Mouse (Mus musculus) T-helper 1 cell (primary cell): Measurements from ENCODE around the gene Rab36.

Source experiments
- in situ Hi-C: fragments of 300-600 bp; cut with MboI, MseI; formaldehyde crosslinking; loops from one replicate; pipeline ENCODE4 v1.15.1; 2025; ENCODE audit warnings: high pct_unique_total_duplicates

Rab36 gene

DNA sequence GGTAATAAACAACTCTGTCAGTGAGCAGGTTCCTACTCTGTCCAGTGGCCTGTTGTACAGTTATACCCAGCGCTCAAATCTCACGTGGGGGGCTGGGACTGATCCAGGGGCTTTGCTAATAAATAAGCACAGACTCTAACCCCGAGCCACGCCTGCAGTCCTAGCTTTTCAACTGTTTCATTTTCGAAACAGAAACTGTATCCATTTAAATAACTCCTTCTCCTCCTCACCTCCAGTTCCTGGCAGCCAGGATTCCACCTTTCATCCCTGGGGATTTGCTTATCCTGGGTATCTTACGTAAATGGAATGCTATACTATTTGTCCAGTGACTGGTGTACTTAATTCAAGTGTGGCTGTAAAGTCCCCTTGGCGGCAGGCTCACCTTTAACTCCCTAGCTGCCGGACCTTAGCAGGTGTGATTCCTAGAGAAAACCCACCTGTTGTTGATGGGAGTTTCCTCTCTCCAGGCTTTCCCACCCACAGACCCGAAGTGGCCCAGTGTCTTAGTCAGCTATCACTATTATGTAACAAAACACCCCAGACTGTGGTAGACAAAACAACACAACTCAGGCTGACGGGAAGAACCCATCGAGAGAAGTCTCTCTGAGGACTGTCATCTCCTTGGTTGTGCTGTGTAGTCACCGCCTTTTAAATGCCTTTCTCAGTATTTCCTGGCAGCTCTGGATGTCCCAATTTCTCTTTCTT lies 31.9 kb downstream of the Rab36 start:
- in situ Hi-C loops = no loop called here

DNA sequence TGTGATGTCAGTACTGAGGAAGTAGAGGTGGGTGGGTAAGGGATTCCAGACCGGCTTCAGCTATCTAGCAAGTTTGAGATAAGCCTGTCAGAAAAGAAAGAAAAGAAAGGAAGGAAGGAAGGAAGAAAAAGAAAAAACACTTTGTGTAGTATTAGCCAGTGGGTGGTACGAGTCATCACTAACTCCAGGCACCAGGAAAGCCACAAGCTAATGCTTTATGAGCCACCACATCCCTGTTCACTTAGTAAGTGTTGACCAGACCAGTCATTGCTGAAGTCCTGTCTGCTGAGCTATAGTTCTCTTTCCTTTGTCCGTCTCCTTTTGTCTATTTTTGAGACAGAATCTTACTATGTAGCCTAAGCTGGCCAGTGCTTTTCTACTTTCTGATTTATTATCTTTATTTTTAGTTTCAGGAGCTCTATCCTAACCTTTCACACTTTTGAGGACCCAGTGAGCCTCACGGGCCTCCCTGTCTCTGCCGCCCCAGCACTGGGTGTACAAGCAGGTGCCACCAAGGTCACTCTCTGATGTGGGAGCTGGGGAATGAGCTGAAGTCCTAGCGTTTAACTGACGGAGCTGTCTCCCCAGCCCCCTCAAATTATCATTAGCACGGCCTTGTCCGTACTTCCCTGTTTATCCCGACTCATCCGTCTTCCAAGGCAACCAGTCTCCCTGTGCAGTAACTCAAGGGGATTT lies 33.6 kb downstream of the Rab36 start:
- in situ Hi-C loops = no loop called here

DNA sequence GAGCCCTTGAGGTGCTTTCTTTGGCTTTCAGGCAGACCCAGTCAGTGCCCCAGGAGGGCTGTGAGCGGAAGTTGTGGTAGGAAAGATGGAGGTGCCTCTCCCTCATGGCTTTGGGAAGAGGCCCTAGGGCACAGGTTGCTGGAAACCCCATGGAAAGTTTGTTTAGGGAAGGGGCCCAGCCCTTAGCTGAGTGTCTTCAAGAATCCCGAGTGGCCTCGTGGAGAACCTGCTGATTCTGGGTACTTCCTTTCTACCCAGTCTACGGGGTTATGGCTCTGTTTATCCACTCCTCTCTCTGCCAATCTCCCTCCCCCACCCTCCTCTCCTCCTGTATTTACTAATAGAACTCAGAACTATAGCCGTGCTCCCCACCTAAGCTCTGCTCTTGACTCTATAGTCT lies 38.8 kb downstream of the Rab36 start:
- in situ Hi-C loops = no loop called here

DNA sequence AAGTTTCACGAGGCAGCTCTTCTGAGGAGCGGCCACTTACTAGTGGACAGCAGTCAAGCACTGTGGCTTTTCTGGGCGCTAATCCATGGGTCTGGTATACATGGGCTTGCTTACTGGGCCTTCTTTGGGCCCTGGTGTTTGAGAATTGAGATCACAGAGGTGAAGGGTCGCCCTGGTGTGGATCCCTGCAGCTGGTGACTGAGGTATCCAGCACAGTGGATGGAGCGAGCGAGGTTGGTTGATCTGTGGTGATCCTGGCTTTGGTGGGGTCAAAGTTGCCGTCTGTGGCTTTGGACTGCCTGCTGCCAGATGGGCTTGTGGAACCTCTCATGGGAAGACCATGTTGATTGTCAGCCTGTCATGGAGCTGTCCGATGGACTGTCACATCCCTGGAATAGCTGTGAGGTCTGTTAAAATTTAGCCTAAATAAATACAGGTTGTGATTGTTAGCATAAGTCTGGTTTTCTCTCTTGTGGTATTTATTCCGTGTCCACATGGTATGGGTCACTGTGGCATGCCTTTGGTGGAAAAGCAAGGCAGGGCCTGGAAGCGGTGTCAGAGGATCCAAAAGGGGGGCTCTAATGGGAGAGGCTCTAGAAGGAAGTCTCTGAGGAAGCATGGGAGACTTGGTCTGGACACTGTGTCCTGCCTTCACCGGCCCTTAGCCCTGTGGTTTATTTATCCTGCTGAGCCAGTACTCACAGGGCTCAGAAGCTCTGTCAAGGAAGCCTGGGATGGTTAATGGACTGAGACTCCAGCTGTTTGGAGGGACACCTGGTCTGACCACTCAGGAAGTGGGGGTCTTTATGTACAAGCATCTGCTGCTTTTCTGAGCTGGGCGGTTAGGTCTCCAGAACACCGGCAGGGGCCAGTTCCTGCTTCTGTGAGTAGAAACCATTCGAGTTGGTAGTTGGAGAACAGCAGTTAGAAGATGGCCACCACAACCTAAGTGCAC lies 41.6 kb downstream of the Rab36 start:
- in situ Hi-C loops = no loop called here

DNA sequence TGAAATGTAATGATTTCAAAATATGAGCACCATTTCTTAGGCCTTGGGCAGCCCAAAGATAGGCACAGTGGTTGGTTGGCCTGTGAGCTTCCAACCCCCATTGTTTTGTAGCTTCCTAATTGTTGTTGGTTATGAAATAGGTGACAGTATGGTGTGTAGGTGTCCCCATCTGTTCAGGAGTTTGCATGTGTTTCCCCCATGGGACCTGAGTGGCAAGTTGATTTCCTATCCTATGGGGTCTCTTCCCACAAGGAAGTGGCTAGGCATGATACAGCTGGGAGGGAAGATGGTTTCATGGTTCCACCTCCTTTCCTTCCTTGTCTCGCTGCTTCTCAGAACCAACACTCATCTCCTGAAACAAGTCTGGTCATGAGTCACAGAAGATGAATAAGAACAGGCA lies 48.5 kb downstream of the Rab36 start:
- in situ Hi-C loops = no loop called here

DNA sequence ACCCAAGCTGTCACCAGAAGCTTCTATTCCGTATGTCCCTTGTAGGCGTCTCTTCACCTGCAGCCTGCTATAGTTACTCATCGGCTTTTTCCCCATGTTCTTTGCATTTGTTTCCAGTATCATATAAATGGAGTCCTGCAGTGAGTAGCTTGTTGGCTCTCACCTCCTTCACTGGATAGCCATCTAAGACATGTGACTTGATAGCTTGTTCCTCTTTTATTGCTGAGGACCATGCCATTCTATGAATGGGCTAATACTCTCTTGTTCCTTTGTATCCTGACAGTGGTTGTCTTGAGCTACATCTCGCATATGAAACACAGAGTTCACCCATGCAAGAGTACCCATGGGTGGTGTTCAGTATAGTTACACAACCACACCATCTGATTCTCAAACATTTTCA lies 51.6 kb downstream of the Rab36 start:
- in situ Hi-C loops = no loop called here

DNA sequence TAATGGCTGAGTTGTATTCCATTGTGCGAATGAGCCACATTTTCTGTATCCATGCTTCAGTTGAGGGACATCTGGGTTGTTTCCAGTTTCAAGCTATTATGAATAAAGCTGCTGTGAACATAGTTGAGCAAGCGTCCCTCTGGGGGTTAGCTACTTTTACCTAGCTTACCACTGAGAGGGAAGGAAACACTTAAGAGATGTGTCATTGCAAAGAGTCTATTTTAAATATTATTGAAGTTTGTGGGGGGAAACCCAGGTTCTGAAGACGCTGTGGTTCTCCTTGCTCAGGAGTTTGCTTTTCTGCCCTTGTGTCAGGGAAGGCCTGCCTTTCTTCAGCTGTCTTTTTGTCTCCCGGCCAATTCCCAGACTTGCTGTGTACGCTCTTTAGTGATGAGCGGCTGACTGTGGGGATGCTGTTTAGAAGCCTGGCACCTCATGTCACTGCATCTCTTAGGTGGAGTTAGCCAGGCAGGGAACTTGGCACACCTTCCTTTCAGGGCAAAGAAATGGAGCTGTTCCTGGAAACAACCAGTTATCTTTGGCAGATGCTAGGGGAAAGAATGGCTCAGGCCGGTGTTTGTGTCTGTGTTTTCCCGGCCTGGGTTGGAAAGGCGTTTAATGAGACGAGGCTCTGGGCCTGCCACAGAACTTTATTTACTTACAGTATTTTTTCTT lies 54.8 kb downstream of the Rab36 start:
- in situ Hi-C loops = no loop called here

DNA sequence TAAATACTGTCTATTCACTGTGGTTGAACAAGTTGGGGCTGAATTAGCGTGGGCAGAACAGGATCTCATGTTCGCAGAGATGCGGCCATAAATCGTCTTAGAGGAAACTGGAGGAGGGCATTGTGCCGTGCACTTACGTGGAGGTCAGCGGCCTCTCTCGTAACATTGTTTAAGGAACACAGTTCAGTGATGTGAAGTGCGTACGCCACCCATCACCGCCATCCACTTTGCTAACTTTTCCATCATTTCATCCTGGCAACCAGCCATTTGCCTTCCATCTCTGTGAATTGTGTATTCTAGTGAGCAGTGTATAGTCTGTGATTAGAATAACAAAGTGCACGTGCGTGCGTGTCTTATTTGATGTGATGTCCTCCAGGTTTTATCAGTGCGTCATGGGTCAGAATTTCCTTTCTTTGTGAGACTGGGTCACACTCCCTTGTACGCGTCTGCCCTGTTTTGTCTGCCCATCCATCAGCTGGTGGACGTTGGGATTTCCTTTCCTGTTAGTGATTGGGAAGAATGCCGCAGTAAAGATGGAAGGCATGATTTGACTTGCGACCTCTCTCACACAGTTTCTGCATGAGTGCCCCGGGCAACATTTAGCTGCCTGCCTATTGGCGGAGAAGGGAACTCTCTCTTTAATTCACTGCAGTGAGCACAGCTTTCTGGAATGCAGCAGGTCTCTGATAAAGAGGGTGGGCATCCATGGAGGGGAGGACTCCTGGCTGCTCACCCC lies 56.6 kb downstream of the Rab36 start:
- in situ Hi-C loops = no loop called here

DNA sequence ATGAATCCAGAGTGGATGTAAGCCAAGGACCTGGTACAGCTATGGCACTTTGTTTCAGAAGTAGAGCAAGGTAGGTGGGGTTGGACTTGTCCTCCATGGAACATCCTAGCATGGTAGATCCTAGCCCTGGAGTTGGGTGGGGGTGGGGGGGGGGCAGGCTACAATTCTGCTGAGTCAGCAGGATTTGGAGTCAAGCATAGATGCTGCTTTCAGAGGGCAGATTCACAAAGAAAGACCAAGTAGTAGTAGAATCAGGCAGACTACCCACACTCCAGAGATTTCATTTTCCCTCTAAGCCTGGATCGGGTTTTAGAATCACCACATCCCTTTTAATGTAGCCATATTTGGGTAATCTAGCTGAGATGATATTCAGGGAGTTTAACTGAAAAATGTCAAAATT lies 57.5 kb downstream of the Rab36 start:
- in situ Hi-C loops = no loop called here

DNA sequence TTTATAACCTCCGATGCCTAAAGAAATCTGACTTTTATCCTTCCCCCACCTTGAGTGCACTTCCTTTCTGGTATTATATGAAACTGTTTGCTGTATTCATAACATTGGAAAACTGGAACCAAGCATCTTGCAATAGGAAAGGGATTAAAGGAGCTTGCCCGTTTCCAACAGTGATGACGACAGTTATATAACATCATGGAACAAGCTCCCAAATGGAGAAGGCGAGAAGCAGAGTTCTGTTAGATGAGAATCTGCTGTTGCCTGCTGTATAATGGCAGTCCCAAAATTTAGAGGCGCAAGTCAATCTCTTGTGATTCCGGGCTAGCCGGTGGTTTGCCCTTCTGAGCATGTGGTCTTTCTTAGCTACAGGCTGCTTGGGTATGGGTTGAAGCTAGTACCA lies 58.4 kb downstream of the Rab36 start:
- in situ Hi-C loops = no loop called here

DNA sequence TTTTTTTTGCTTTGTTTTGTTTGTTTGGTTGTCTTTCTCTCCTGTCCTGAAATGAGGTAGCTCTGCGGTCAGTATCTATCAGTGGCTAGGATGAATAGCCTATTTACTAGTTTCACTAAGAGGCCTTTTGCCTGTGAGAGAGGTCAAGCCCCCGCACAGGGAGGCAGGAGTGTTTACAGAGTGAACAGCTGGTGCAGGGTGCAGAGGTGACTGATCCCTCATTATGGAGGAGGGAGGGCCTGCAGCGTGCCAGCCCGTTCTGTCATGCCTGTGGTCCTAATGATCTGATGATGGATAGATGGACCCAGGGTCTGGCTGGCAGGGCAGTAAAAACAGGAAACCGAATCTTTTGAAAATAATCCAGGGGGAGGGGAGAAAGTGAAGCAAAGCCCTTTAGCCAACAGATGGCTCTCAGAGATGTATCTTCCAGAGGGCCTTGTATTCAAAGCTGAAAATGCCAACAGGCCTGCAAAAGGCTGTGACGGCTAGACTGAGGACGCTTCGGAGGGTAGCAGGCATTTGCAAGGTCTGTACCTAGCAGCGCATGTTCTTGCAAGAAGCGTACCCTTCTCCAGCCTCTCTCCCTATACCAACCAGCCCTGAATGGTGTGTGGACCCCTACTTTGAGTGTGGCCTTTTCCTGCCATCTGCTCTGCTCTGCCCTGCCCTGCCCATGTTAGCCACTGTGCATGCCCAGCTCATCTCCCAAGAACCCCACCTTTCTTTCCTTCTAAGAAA lies 61.8 kb downstream of the Rab36 start:
- in situ Hi-C loops = no loop called here

DNA sequence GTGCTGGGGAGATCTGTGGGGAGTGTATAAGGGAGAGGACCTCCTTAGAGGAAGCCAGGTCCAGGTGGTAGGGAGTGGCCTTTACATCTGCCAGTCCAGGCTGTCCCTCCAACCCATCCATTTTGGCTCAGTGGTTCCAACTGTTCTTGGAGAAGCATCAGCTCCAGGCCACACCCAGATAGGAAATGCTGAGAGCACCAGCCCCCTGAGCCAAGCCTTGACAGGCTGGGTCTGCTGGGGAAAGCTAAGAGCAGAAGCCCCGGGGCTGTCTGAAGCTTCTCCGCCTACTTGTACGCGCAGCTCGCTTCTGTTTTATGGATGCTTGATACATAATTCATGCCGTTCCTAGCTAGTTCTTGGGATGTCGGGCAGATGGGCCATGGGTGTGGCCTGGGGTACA lies 63.4 kb downstream of the Rab36 start:
- in situ Hi-C loops = no loop called here

DNA sequence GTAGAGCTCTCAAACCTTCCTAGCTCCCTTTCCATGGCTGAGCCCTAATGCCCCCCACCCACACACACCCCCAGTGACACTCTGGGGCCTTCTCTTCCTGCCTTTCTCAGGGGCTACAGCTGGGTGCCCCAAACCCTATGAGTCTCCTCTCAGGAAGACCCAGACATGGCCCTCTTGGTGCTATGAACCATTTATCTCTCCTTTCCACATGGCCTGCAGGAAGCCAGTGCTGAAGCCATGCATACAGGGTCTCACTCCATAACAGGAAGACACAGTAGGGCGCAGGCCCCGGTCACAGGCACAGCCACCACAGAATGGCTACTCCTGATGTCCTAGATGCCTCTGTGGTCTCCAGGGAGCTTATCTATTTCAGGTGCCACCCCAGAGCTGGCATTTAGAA lies 66.6 kb downstream of the Rab36 start:
- in situ Hi-C loops = no loop called here
